8 mouse cellular contexts compared by ENCODE assay signal in genomic region chr13:30259912-30260560, GRCm38 (mm10).
DNase-seq lines count a peak whose midpoint lies in the region; ATAC-seq and TF ChIP-seq lines count a peak whose summit lies in the region.

No protein-coding gene starts in this region.

- no peaks in the 10 kb centered on the region for H3K9me3 ChIP-seq in limb, embryonic 10.5 days (replicated peaks)
- no peaks in the 10 kb centered on the region for H3K9me3 ChIP-seq in midbrain, postnatal 0 days (ENCODE audit: low read length)

- DNase-seq in 416B (ENCODE audit: low read depth), result peak; percentile 75
- peak; percentile 59 to 66 for DNase-seq in adrenal gland, adult 18-20 months (ENCODE audit: low spot score in 2 of 2)
- peak; percentile 92 for DNase-seq in embryo, embryonic 10 days (ENCODE audit: low spot score)
- peak; percentile 62 for DNase-seq in gastrocnemius, postnatal 14 days
- DNase-seq in kidney, adult 18-20 months, result peak; percentile 80
- peak; percentile 83 for DNase-seq in limb, embryonic 10.5 days (ENCODE audit: low spot score)
- DNase-seq in midbrain, postnatal 0 days (ENCODE audit: low spot score), result peak; percentile 89
- DNase-seq in spleen, postnatal 4 days (ENCODE audit: low spot score in 2 of 2), result peak; percentile 49 to 77

- ATAC-seq in midbrain, postnatal 0 days (ENCODE audit: low FRiP score), result peak; percentile 72

- intact Hi-C loops in gastrocnemius, postnatal 14 days (cut with DNase I; ENCODE audit: low total_unique reads), result loop anchor here (2.0 to 10.0 kb wide), 2 partner anchors 167 to 395 kb away; no protein-coding TSS in a partner anchor

- WGBS in limb, embryonic 10.5 days, result 15% methylated on average over 8 of the region's 8 CpGs
- 11% methylated on average over 8 of the region's 8 CpGs for WGBS in midbrain, postnatal 0 days

- peak; percentile 94 for TF ChIP-seq CTCF in midbrain, postnatal 0 days (IDR thresholded peaks at IDR 0.05)

- H3K4me1 ChIP-seq in limb, embryonic 10.5 days, result peaks cover 9% of the 10 kb centered on the region; the same call in 1 of the 2 replicates
- no peaks in the 10 kb centered on the region for H3K4me1 ChIP-seq in midbrain, postnatal 0 days (ENCODE audit: insufficient read depth, low read length)

- H3K36me3 ChIP-seq in limb, embryonic 10.5 days, result no peaks in the 10 kb centered on the region
- no peaks in the 10 kb centered on the region for H3K36me3 ChIP-seq in midbrain, postnatal 0 days (ENCODE audit: insufficient read depth, low read length)

- no peak overlapping the region for H3K27ac ChIP-seq in limb, embryonic 10.5 days
- no peak overlapping the region for H3K27ac ChIP-seq in midbrain, postnatal 0 days (ENCODE audit: low read depth, low read length)

- H3K9ac ChIP-seq in midbrain, postnatal 0 days (replicated peaks; ENCODE audit: low read length, poor library complexity, severe bottlenecking), result no peak overlapping the region

- no peak overlapping the region for H3K4me2 ChIP-seq in midbrain, postnatal 0 days (ENCODE audit: low read depth, low read length, poor library complexity, severe bottlenecking)

- no peak overlapping the region for H3K4me3 ChIP-seq in limb, embryonic 10.5 days
- H3K4me3 ChIP-seq in midbrain, postnatal 0 days (ENCODE audit: low read depth, low read length), result no peak overlapping the region

- no peaks in the 10 kb centered on the region for H3K27me3 ChIP-seq in limb, embryonic 10.5 days (ENCODE audit: low read depth, poor library complexity, severe bottlenecking)
- no peaks in the 10 kb centered on the region for H3K27me3 ChIP-seq in midbrain, postnatal 0 days (ENCODE audit: insufficient read depth, low read length)
